Mouse (Mus musculus) liver, embryonic 11.5 days (tissue): ENCODE measurements around the gene Umodl1. TPM values are rescaled to one million over a fixed set of nuclear protein-coding genes. Genes with fewer than 3 reads are reported as not detected.
A peak's percentile ranks its signal among the peaks of the same experiment; 100 is the strongest.

ENCODE experiments used
- ATAC-seq: fragments of 200-750 bp; cut with Nextera tagmentation; replicated peaks from 2 replicates; pipeline ENCODE4 v1.8.0; 2017; ENCODE audit warnings: moderate number of reproducible peaks, mild to moderate bottlenecking, moderate TSS enrichment, moderate library complexity; ENCODE audit not compliant: low FRiP score
- DNase-seq: peaks from one replicate; pipeline ENCODE4 v3.0.0-alpha.2; 2017; ENCODE audit warnings: low spot score
- H3K27ac ChIP-seq: fragments of 300-500 bp; sonication (generic); 2 replicates; pipeline ENCODE4 v1.5.1; 2014; ENCODE audit warnings: mild to moderate bottlenecking, low read depth, low read length, control low read depth
- H3K27me3 ChIP-seq: fragments of 300-500 bp; sonication (generic); replicated peaks from 2 replicates; pipeline ENCODE4 v1.6.1; 2014; ENCODE audit warnings: low read length, mixed read lengths; ENCODE audit not compliant: control insufficient read depth, insufficient read depth
- H3K36me3 ChIP-seq: fragments of 300-500 bp; sonication (generic); 2 replicates; pipeline ENCODE4 v1.6.1; 2014; ENCODE audit warnings: mild to moderate bottlenecking, low read length, moderate library complexity, mixed read lengths; ENCODE audit not compliant: control insufficient read depth, insufficient read depth
- H3K4me1 ChIP-seq: fragments of 300-500 bp; sonication (generic); replicated peaks from 2 replicates; pipeline ENCODE4 v1.6.1; 2014; ENCODE audit warnings: low read length, mixed read lengths; ENCODE audit not compliant: control insufficient read depth, insufficient read depth
- H3K4me2 ChIP-seq: fragments of 300-500 bp; sonication (generic); 2 replicates; pipeline ENCODE4 v1.6.1; 2014; ENCODE audit warnings: mild to moderate bottlenecking, control low read depth, moderate library complexity
- H3K4me3 ChIP-seq: fragments of 300-500 bp; sonication (generic); 2 replicates; pipeline ENCODE4 v1.5.1; 2014; ENCODE audit warnings: low read depth, low read length, control low read depth
- H3K9ac ChIP-seq: fragments of 300-500 bp; sonication (generic); 2 replicates; pipeline ENCODE4 v1.6.1; 2014; ENCODE audit warnings: low read depth, low read length, control low read depth
- H3K9me3 ChIP-seq: fragments of 300-500 bp; sonication (generic); 2 replicates; pipeline ENCODE4 v1.6.1; 2016; ENCODE audit warnings: low read length, inconsistent platforms, mixed read lengths; ENCODE audit not compliant: control insufficient read depth
- WGBS: fragments of 180-500 bp; shearing (Covaris S2); extraction: QIAGEN DNeasy Blood & Tissue Kit; methylation state at CpG from one replicate; pipeline ENCODE4 v1.1.7; 2014; 5-methylcytosine and 5-hydroxymethylcytosine counted together
- microRNA-seq: library from miRNA; unstranded; fragments of <30 nt; microRNA quantifications from one replicate; pipeline ENCODE4, GENCODE M21; 2017; ENCODE audit warnings: borderline number of aligned reads
- polyA plus RNA-seq: library from polyadenylated mRNA; unstranded; fragments of >200 nt; fragmentation: Nextera tagmentation; extraction: Ambion mirVana; gene quantifications from 2 replicates; pipeline ENCODE4 v1.2.1, GENCODE M21; 2014

Gene Umodl1
- polyA plus RNA-seq, 1 experiment from 2014 or later: not detected

DNA sequence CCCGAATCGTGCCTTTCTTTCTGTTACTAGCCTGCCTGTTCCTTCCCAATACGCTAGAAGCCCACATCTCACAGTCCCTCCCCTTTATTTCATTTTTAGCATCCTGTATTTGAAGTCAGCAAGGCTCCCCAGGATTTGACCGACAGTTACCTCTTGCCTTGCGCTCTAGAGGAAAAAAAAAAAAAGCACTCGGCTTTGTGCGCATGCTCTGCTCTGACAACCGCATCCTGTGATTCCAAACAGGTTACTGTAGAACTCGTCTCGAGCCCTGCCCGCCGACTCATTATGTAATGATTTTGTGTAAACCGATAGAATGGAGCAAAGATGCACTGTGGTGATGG lies 104.3 kb downstream of the Umodl1 start:
- peaks cover under 1% of the 10 kb centered on the region; the same call in 1 of the 2 replicates for H3K9me3 ChIP-seq
- H3K27ac ChIP-seq: no peak overlapping the region
- H3K27me3 ChIP-seq: peaks cover 23% of the 10 kb centered on the region
- H3K4me2 ChIP-seq: peak overlapping the region; percentile 90
- H3K9ac ChIP-seq: no peak overlapping the region
- peak overlapping the region; percentile 57 for H3K4me3 ChIP-seq
- H3K36me3 ChIP-seq: no peaks in the 10 kb centered on the region
- peaks cover 38% of the 10 kb centered on the region for H3K4me1 ChIP-seq
- DNase-seq: no peak
- no peak for ATAC-seq
- 2% methylated on average over 13 of the region's 13 CpGs for WGBS

DNA sequence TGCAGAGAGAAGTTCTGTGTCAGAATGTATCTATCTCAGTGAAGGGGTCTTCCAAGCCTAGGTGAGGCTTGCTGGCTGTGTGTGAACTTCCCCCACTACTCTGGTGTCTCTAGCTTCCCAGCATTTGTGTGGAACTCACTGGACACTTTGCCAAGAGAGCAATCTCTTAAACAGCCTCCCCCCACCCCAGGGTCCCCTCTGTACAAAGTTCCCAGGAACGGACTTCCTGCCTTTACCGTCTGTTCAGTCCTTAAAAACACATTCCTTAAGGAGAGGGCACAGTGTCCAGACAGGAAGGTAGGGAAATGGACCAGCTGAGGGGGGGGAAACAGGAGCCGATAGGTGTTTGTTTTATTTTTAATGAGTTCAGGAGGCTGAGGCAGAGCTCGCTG lies 105.8 kb downstream of the Umodl1 start:
- Histone ChIP-seq H3K9me3 (no peaks in the 10 kb centered on the region), H3K4me1 (peaks cover 38% of the 10 kb centered on the region), H3K27me3 (peaks cover 23% of the 10 kb centered on the region), H3K36me3 (no peaks in the 10 kb centered on the region), H3K4me3 (no peak overlapping the region), H3K27ac (0 out of 2 replicates have a peak overlapping the region, but pooled peaks have one; percentile 49), H3K4me2 (peak overlapping the region; percentile 46), H3K9ac (no peak overlapping the region)
- 67% methylated on average over 4 of the region's 4 CpGs for WGBS
- no peak for DNase-seq
- no peak for ATAC-seq

Small RNA genes within 50 kb of the gene (microRNA-seq; reads per million reads assigned to microRNA genes)
- gene Gm24026: not detected

Other genes with a start within 250 kb of the Umodl1 start
- 0.08 and 0.13 TPM in 2 replicates for gene Glp1r, start 52.8 kb upstream of the Umodl1 start, polyA plus RNA-seq
- gene Abcg1, start 103.0 kb downstream of the Umodl1 start, polyA plus RNA-seq: 6.5 and 6.7 TPM in 2 replicates
- gene Tff3, start 175.0 kb downstream of the Umodl1 start, polyA plus RNA-seq: 2.1 and 2.5 TPM in 2 replicates
- not detected in 2 replicates for gene Tff2, start 189.6 kb downstream of the Umodl1 start, polyA plus RNA-seq
- not detected in 2 replicates for gene Tff1, start 210.6 kb downstream of the Umodl1 start, polyA plus RNA-seq
- gene Tmprss3, start 244.3 kb downstream of the Umodl1 start, polyA plus RNA-seq: 0.12 and 0.45 TPM in 2 replicates